Mouse (Mus musculus) spleen, embryonic (tissue): Measurements from ENCODE around the gene Rph3al.

Source experiments
- CTCF ChIA-PET: fragments of 350-600 bp; sonication (Branson Sonifier 250); formaldehyde crosslinking; loops from one replicate; lab custom pipeline; 2022; lab: Charles Lee

Rph3al gene

GRCm38 (mm10) chr11:75865253-75865619, 73.0 kb downstream of the Rph3al start:
- CTCF ChIA-PET = no interaction called here

DNA sequence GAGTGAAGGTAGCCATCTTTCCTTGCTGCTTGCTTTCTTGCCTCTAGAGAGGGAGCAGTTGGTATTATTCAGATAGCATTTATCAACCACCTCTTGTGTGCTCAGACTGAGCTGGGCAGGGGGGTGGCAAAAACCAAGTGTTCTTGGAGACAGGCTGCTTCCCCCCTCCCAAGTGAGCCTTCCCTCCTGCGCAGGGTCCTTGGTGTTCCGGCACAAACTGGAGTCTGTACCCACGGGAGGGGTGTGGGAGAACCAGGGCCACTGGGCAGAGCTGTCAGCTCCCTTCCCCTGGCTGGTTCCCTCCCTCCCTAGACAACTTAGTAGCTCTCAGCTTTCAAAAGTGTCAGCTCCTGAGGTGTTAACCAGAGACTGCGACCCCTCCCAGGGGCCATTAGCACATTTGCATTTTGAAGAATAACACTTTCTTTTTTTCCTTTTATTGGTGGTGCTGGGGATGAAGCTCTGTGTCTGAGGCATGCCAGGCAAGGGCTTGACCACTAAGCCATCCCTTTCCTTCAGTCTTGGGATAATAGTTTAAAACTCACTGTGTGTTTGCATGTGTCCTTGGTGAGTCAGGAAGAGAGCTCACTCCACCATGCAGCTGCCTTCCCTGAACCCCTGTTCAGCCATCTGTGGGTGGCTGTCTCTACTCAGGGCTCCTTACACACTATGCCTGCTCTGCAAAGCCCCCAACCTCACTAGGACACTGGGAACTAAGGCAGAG, 73.5 kb downstream of the Rph3al start:
- CTCF ChIA-PET = no interaction called here

GRCm38 (mm10) chr11:75862466-75862865, 75.8 kb downstream of the Rph3al start:
- CTCF ChIA-PET = no interaction called here

- CTCF ChIA-PET = no interaction called here
These were observed 76.6 kb downstream of the Rph3al start for GRCm38 (mm10) chr11:75861653-75862052.

DNA sequence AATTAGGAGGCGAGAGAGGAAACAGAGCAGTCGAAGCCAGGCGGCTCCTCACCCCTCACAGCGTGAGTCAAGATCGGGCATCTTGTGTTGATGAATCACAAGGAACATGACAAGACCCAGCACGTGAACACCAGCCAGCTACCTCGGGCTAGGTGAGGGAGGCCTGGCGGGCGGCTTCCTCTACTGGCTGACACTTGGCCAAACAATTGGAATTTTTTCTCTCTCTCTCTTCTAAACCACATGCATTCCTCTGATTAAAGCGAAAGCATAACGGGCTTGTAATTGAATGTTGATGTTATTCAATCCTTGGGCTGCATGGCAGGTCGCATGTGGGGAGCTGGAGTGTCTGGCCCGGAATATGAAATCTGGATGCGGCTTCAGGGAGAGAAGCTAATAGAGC, 77.0 kb downstream of the Rph3al start:
- CTCF ChIA-PET = no interaction called here

GRCm38 (mm10) chr11:75859460-75859859, 78.8 kb downstream of the Rph3al start:
- CTCF ChIA-PET = no interaction called here

DNA sequence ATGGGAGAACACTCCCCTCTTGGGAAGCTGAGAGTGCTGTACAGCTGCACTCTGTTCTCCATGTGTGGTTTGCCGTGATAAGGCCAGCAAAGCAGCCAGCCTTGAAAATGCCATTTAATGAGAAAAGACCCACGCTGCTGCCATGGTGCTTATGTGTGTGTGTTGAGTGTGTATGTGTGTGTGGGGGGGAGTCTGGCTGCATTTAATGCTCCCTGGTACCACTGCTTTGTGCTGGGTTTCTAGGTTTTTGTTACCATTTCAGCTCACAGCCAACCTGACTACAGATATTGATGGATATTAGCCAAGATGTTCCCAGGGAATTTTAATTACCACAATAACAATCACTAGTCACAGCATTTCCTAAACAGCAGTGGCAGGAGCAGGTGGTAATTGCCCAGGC, 79.3 kb downstream of the Rph3al start:
- CTCF ChIA-PET = no interaction called here

DNA sequence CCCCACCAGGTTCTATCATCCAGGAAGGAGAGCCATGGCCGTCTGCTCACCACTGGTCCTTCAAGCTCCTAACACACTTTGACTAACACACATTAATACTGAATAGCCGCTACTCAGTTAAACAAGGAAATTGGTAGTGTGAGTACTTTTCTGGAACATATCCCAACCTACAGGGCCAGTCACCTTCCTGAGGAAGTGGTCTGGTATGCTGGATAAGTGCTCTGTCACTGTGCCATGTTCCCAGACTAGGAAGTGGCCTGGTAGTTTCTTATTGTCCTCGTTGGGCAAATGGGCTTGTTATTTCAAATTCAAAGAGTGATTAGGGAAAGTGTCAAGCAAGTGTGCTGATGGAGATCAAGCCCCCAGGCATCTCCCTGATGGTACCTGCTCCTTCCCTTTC, 80.4 kb downstream of the Rph3al start:
- CTCF ChIA-PET = no interaction called here

- CTCF ChIA-PET = no interaction called here
These were observed 83.9 kb downstream of the Rph3al start for GRCm38 (mm10) chr11:75854327-75854726.

DNA sequence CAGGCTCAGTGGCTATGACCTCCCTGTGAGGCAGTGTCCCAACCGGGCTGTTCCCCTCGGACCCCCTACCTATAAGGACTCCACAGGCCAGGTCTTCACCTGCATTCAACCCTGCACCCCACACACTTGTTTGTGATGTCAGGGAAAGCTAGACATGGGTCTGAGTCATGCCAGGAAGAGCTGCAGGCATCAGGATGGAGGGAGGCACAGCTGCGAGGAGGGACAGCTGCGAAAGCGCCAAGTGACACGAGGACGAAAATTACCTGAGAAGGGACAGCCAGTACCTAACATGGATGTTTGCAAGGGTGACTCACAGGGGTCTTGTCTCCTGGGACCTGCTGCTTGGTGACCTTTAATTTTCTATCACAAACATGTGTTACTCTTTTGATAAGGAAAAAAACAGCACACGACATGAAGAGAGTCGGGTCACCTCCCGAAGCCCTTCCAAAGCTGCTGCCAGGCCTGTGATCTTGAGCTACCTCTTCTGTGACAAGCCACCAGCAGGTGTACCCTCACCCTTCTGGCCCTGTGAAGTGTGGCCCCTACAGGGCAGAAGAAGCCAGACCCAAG, 85.1 kb downstream of the Rph3al start:
- CTCF ChIA-PET = no interaction called here

DNA sequence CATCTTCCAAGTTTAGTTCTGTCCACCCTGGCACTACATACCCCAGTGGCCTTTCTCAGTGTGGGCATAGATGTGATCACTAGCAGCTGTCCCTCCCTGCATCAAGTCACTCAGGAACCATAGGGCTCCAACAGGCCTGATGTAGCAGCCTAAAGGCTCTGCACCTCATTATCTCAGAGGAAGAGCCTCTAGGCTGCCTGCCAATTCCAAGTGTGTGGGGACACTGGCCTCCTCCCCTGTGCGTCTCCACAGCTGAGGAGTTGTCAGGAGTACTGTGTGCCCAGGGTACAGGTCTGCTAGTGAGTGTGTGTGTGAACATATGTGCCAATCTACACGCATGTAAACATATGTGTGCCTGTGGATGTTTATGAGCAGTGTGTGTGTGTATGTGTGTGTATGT, 85.7 kb downstream of the Rph3al start:
- CTCF ChIA-PET = no interaction called here

- CTCF ChIA-PET = no interaction called here
These were observed 88.7 kb downstream of the Rph3al start for GRCm38 (mm10) chr11:75849552-75849951.

DNA sequence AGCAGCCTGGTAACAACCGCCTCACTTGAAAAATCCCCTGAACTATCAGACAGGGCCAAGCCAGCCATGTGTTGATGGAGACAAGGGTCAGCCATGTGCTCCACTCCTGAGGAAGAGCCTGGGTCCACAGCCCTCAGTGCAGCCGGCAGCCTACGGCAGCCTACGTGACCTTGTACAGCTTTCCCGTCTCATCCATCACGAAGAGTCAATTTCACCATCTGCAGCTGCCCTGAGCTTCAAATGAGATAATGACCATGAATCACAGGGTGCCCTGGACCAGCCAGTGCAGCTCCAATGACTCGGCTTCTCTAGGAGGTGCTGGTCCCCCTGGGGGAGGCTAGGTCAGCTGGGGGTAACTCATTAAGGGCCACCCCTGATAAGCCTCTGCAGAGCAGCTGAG, 91.6 kb downstream of the Rph3al start:
- CTCF ChIA-PET = interaction anchor here (0.5 kb wide), 1 partner anchor 38 kb away, joined by 3 read pairs; no protein-coding TSS in a partner anchor

GRCm38 (mm10) chr11:75845675-75846074, 92.6 kb downstream of the Rph3al start:
- CTCF ChIA-PET = no interaction called here

DNA sequence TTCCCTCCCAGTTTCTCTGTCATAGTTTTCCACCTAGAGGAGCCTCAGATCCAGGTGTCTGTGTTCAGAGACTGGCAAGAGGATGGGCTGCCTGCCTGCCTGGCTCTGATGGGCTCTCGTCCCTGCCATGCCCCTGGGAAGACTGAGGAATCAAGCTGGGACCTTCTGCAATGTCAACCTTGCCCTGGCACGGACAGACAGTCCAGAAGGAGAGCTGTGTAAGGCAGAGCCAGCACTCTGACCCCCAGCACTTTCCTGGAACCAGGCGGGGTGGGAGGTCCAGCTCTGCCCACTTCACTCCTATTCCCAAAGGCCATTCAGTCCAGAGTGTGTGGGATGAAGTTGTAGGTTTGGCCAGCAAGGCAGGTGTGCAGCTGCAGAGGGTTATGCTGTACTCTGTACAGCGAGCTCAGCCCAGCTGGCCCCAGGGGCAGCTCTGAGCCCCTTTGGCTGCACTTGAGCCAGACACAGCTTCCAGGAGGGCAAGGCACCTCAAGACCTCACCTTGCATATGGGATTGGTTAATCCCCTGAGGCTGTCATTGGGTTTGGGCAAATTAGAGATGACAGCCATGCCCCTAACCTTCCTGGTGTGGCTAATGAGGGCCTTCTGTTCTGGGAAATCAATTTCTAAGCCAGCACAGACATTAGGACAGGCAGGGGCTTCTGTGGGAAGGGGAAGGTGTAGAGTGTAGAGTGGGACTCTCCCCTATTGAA, 95.2 kb downstream of the Rph3al start:
- CTCF ChIA-PET = interaction anchor here (1.2 kb wide), 1 partner anchor 35 kb away, joined by 3 read pairs; no protein-coding TSS in a partner anchor

GRCm38 (mm10) chr11:75841503-75841902, 96.7 kb downstream of the Rph3al start:
- CTCF ChIA-PET = no interaction called here

GRCm38 (mm10) chr11:75839536-75840430, 98.4 kb downstream of the Rph3al start:
- CTCF ChIA-PET = no interaction called here

GRCm38 (mm10) chr11:75838861-75839426, 99.3 kb downstream of the Rph3al start:
- CTCF ChIA-PET = interaction anchor here (0.6 kb wide), 1 partner anchor 55 kb away, joined by 3 read pairs; no protein-coding TSS in a partner anchor

GRCm38 (mm10) chr11:75836240-75836610, 102.0 kb downstream of the Rph3al start:
- CTCF ChIA-PET = no interaction called here

DNA sequence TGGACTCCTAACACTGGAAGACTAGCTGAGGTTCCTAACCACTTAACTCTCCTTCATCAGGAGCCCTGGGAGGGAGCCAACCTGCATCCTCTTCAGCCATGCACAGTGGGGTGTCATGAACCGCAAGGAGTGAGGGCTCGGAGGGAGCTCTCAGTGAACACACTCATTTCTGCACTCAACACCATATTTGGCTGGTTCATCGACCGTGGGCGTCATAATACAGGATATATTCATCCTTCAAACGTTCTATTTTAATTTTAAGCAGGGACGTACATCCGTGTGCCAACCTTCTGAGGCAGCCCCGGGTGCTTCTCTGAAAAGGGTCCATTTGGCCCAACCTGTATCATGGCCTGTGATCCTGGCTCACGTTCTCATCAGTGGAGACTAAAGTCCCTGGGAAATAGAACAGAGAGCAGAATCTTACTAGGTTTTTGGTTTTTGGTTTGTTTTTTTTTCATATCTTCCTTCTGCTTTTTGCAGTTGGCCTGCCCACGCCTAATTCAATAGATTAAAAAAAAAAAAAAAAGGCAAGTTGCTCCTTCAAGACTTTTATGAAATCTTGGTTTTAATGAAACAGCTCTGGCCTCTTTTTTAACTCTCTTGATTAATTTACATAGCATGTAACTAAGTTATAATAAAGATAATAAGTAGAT, 102.5 kb downstream of the Rph3al start:
- CTCF ChIA-PET = no interaction called here

DNA sequence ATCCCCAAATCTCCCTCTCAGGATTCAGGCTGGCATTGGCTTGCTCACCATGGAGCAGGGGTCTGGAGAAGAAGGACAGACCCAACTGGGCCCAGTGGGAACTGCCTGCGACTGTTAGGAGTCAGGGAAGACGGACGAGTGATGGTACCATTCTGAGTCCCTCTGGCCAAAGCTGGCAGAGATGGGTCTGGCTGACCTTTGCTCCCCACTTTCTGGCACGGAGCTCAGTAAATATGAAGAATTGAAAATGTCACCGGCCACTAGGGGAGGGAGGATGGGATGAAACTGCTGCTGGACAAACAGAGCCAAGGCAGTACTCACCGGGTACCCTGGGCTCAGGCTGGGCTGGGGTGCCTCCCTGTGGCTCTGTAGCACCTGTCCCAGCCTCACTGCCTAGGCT, 105.1 kb downstream of the Rph3al start:
- CTCF ChIA-PET = no interaction called here
